Mouse (Mus musculus) liver, embryonic 12.5 days (tissue): Measurements from ENCODE around the gene Eif2b2. TPM values are rescaled to one million over a fixed set of nuclear protein-coding genes. Genes with fewer than 3 reads are reported as not detected.
A peak's percentile ranks its signal among the peaks of the same experiment; 100 is the strongest.

ENCODE experiments used
- ATAC-seq: fragments of 200-750 bp; cut with Nextera tagmentation; 2 replicates; pipeline ENCODE4 v1.8.0; 2017; ENCODE audit warnings: moderate number of reproducible peaks, mild to moderate bottlenecking, moderate library complexity
- H3K27ac ChIP-seq: fragments of 300-500 bp; sonication (generic); 2 replicates; pipeline ENCODE4 v1.5.1; 2016; ENCODE audit warnings: mild to moderate bottlenecking
- H3K27me3 ChIP-seq: fragments of 300-500 bp; sonication (generic); replicated peaks from 2 replicates; pipeline ENCODE4 v1.6.1; 2016; ENCODE audit warnings: mild to moderate bottlenecking, moderate library complexity
- H3K36me3 ChIP-seq: fragments of 300-500 bp; sonication (generic); 2 replicates; pipeline ENCODE4 v1.6.1; 2016; ENCODE audit warnings: mild to moderate bottlenecking, moderate library complexity
- H3K4me1 ChIP-seq: fragments of 300-500 bp; sonication (generic); 2 replicates; pipeline ENCODE4 v1.6.1; 2016
- H3K4me2 ChIP-seq: fragments of 300-500 bp; sonication (generic); 2 replicates; pipeline ENCODE4 v1.6.1; 2016; ENCODE audit warnings: mild to moderate bottlenecking, moderate library complexity
- H3K4me3 ChIP-seq: fragments of 300-500 bp; sonication (generic); 2 replicates; pipeline ENCODE4 v1.5.1; 2016; ENCODE audit warnings: mild to moderate bottlenecking, moderate library complexity
- H3K9ac ChIP-seq: fragments of 300-500 bp; sonication (generic); 2 replicates; pipeline ENCODE4 v1.6.1; 2016; ENCODE audit warnings: mild to moderate bottlenecking, moderate library complexity
- H3K9me3 ChIP-seq: fragments of 300-500 bp; sonication (generic); replicated peaks from 2 replicates; pipeline ENCODE4 v1.6.1; 2016; ENCODE audit warnings: mild to moderate bottlenecking, moderate library complexity
- WGBS: fragments of 180-500 bp; shearing (Covaris S2); methylation state at CpG from one replicate; pipeline ENCODE4 v1.1.7; 2016; ENCODE audit not compliant: insufficient replicate concordance; 5-methylcytosine and 5-hydroxymethylcytosine counted together
- polyA plus RNA-seq: library from polyadenylated mRNA; unstranded; fragments of >200 nt; fragmentation: Nextera tagmentation; extraction: Ambion mirVana; gene quantifications from 2 replicates; pipeline ENCODE4 v1.2.1, GENCODE M21; 2016

Gene Eif2b2
- 53.4 and 60.9 TPM in 2 replicates for polyA plus RNA-seq

DNA sequence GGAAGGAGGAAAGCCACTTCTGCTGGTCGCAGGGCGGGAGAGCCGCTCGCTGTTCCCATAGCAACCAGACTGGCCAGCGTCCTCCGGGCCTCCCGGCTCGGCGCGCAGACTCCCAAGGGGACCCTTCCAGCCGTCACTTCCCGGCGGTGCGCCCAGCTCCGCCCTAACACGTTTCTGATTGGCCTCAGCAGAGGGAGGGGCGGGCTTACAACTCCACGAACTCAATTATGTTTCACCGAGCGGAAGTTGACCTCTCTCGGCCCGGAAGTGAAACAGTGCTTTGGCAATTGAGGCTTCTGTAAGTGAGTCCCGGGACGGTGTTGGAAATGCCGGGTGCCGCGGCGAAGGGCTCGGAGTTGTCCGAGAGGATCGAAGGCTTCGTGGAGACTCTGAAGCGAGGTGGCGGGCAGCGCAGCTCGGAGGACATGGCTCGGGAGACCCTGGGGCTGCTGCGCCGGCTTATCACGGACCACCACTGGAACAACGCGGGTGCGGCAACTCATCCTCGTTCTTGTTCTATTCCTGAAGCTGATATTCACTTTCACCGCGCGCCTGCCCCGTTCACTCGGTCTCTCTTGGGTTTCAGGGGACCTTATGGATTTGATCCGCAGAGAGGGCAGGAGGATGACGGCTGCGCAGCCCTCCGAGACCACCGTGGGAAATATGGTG is at the start of gene Eif2b2:
Gene Eif2b2 (plus strand): TSS at position 246 of the 669 bp plus-strand sequence.
- no peaks in the 10 kb centered on the region for H3K9me3 ChIP-seq
- peak within 1 kb of the TSS; percentile 85 for H3K4me3 ChIP-seq
- H3K27ac ChIP-seq: peak within 1 kb of the TSS; percentile 69
- peaks cover 36% of the 10 kb centered on the region for H3K36me3 ChIP-seq
- under 1% methylated on average over 54 of the region's 54 CpGs for WGBS
- ATAC-seq: peak; percentile 100
- H3K9ac ChIP-seq: peak within 1 kb of the TSS; percentile 80
- 0 out of 2 replicates have a peak, but pooled peaks cover 4% of the 10 kb centered on the region for H3K27me3 ChIP-seq
- peaks cover 27% of the 10 kb centered on the region for H3K4me1 ChIP-seq
- H3K4me2 ChIP-seq: peak within 1 kb of the TSS; percentile 92

- Histone ChIP-seq H3K27ac (no peak overlapping the region), H3K4me2 (no peak overlapping the region)
Observed at GRCm38 (mm10) chr12:85169877-85170276, 49.4 kb upstream of the Eif2b2 start.

GRCm38 (mm10) chr12:85170284-85170947 is 48.9 kb upstream of the Eif2b2 start:
- Histone ChIP-seq H3K4me1 (peaks cover 8% of the 10 kb centered on the region), H3K27me3 (peaks cover 57% of the 10 kb centered on the region)
- no peak for ATAC-seq

More at GRCm38 (mm10) chr12:85169877-85170276, 49.4 kb upstream of the Eif2b2 start:
- 64% methylated on average over 3 of the region's 3 CpGs for WGBS
- no peaks in the 10 kb centered on the region for H3K36me3 ChIP-seq
- no peak overlapping the region for H3K4me3 ChIP-seq
- peaks cover 51% of the 10 kb centered on the region for H3K27me3 ChIP-seq
- ATAC-seq: no peak
- peaks cover 8% of the 10 kb centered on the region for H3K4me1 ChIP-seq
- H3K9me3 ChIP-seq: no peaks in the 10 kb centered on the region
- no peak overlapping the region for H3K9ac ChIP-seq

GRCm38 (mm10) chr12:85170948-85171307 is 48.4 kb upstream of the Eif2b2 start:
- H3K27me3 ChIP-seq: peaks cover 62% of the 10 kb centered on the region
- no peak overlapping the region for H3K27ac ChIP-seq
- peaks cover 11% of the 10 kb centered on the region for H3K4me1 ChIP-seq
- H3K36me3 ChIP-seq: no peaks in the 10 kb centered on the region
- H3K9ac ChIP-seq: no peak overlapping the region
- 55% methylated on average over 3 of the region's 3 CpGs for WGBS
- H3K4me2 ChIP-seq: no peak overlapping the region
- no peaks in the 10 kb centered on the region for H3K9me3 ChIP-seq
- H3K4me3 ChIP-seq: no peak overlapping the region
- no peak for ATAC-seq

More at GRCm38 (mm10) chr12:85170284-85170947, 48.9 kb upstream of the Eif2b2 start:
- Histone ChIP-seq H3K9me3 (no peaks in the 10 kb centered on the region), H3K4me3 (no peak overlapping the region), H3K27ac (no peak overlapping the region), H3K4me2 (no peak overlapping the region), H3K36me3 (no peaks in the 10 kb centered on the region), H3K9ac (no peak overlapping the region)
- WGBS: 73% methylated on average over 11 of the region's 11 CpGs

DNA sequence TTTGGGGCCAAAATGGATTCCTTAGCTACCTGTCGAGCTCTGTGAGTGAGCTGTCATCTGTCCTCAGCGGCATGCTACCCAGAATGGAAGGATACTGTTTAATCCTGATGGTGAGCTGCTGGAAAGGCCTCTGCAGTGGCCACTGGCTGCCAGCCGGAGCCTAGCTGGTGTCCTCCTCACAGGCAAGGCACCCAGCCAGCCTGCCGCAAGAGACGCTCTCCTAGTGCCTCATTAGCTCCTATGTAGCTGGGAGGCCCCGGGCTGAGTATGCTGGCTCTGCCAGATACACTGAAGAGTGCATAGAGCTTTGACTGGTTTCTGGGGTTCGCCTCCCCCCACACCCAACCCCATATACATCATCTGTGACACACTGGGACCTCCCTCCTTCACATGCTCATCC is 45.3 kb upstream of the Eif2b2 start:
- peaks cover 27% of the 10 kb centered on the region for H3K4me1 ChIP-seq
- H3K9ac ChIP-seq: no peak overlapping the region
- peaks cover 89% of the 10 kb centered on the region for H3K27me3 ChIP-seq
- H3K36me3 ChIP-seq: no peaks in the 10 kb centered on the region
- no peak overlapping the region for H3K4me2 ChIP-seq
- 62% methylated on average over 7 of the region's 7 CpGs for WGBS
- ATAC-seq: no peak
- no peak overlapping the region for H3K4me3 ChIP-seq
- H3K9me3 ChIP-seq: no peaks in the 10 kb centered on the region
- no peak overlapping the region for H3K27ac ChIP-seq

GRCm38 (mm10) chr12:85175087-85175675 is 44.1 kb upstream of the Eif2b2 start:
- Histone ChIP-seq H3K36me3 (no peaks in the 10 kb centered on the region), H3K4me1 (peaks cover 19% of the 10 kb centered on the region), H3K27ac (no peak overlapping the region), H3K4me3 (no peak overlapping the region), H3K9ac (no peak overlapping the region), H3K4me2 (peak overlapping the region; percentile 61; the same call in 1 of the 2 replicates), H3K27me3 (peaks cover 94% of the 10 kb centered on the region), H3K9me3 (no peaks in the 10 kb centered on the region)
- no peak for ATAC-seq
- 48% methylated on average over 16 of the region's 16 CpGs for WGBS

DNA sequence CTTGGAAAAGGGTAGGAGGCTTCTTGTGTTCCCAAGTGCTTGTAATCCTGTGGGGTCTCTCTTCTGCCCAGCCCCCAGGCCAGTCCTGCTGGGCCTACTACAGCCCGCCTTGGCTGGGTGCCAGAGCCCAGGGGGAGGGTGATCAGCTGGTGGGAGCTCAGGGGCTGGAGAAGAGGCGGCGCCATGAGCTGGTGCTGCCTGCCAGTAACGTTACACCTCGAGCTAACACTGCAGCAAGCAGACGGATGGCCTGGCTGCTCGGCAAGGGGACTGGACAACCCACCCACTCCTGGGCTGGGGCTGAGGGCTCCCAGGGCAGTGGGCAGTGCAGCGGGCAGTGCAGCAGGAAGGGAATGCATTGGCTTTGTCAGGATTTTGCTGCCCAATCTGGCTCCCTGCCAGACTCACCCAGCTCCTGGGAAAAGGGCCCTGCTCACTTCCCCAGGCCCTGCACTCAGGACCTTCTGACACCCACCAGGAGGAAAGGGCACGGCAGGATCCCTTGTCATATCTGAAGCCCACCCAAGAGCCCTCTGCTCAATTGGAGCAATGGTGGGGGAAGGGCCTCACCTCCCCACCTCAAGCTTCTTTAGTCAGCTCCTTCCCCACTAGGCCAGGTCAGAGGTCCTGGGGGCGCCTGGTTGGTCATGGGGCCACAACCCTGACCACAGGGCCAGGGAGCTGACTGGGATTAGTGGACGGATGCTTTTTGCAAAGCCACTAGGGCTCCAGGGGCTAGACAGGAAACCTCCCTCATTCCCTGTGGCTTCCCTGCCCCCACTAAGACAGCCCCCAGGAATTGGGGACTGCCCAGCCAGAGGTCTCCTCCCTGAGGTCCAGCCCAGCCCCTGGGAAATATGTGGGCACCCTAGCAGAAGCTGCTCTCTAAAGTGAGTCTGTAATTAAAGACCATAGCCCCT is 43.1 kb upstream of the Eif2b2 start:
- Histone ChIP-seq H3K4me3 (peak overlapping the region; percentile 38; the same call in 1 of the 2 replicates), H3K36me3 (no peaks in the 10 kb centered on the region), H3K4me2 (peak overlapping the region; percentile 61), H3K27me3 (peaks cover 96% of the 10 kb centered on the region), H3K9ac (no peak overlapping the region), H3K4me1 (peaks cover 19% of the 10 kb centered on the region), H3K9me3 (no peaks in the 10 kb centered on the region), H3K27ac (no peak overlapping the region)
- WGBS: 27% methylated on average over 11 of the region's 11 CpGs
- ATAC-seq: peak; percentile 17; the same call in 1 of the 2 replicates

GRCm38 (mm10) chr12:85176846-85177523 is 42.3 kb upstream of the Eif2b2 start:
- Histone ChIP-seq H3K9me3 (no peaks in the 10 kb centered on the region), H3K27me3 (peaks cover 98% of the 10 kb centered on the region), H3K9ac (peak overlapping the region; percentile 37), H3K36me3 (no peaks in the 10 kb centered on the region), H3K27ac (no peak overlapping the region), H3K4me2 (peak overlapping the region; percentile 61), H3K4me1 (peaks cover 19% of the 10 kb centered on the region), H3K4me3 (peak overlapping the region; percentile 38)
- 2% methylated on average over 32 of the region's 32 CpGs for WGBS
- peak; percentile 64; the same call in 1 of the 2 replicates for ATAC-seq

GRCm38 (mm10) chr12:85177740-85178239 is 41.5 kb upstream of the Eif2b2 start, which contains the start of gene Pgf:
Gene Pgf (minus strand): TSS chr12:85177790.
- ATAC-seq: 0 out of 2 replicates have a peak, but pooled peaks have one; percentile 16
- 59% methylated on average over 10 of the region's 10 CpGs for WGBS
- Histone ChIP-seq H3K27me3 (peaks cover 99% of the 10 kb centered on the region), H3K4me1 (peaks cover 19% of the 10 kb centered on the region), H3K4me2 (peak within 1 kb of the TSS; percentile 61), H3K36me3 (no peaks in the 10 kb centered on the region), H3K9ac (peak within 1 kb of the TSS; percentile 37), H3K9me3 (no peaks in the 10 kb centered on the region), H3K4me3 (peak within 1 kb of the TSS; percentile 38), H3K27ac (no peak within 1 kb of the TSS)

DNA sequence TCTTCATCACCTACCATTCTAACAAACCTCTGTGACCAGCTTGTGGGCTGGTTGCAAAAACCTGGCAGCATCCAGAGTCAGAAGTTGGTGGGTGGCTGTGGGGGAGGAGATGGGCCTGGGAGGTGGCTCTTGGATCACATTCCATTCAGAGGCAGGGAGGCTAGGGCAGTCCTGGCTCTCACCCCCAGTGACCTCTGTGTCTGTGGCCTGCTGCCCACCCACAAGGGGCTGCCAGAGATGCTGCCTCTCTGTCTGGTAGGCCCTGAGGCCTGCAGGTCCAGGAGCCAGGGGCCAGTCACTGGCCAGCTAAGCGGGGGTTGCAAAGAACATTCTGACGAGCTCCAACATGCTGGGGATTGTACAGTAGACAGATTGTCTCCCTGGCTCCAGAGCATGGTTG is 41.0 kb upstream of the Eif2b2 start:
- H3K4me2 ChIP-seq: no peak overlapping the region
- H3K27ac ChIP-seq: no peak overlapping the region
- no peak for ATAC-seq
- no peaks in the 10 kb centered on the region for H3K9me3 ChIP-seq
- H3K27me3 ChIP-seq: peaks cover 99% of the 10 kb centered on the region
- H3K9ac ChIP-seq: no peak overlapping the region
- no peaks in the 10 kb centered on the region for H3K36me3 ChIP-seq
- WGBS: 58% methylated on average over 2 of the region's 2 CpGs
- H3K4me1 ChIP-seq: peaks cover 19% of the 10 kb centered on the region
- H3K4me3 ChIP-seq: no peak overlapping the region
